ENCODE assay signal across 20 mouse cellular contexts in genomic region chr1:37740161-37740802, GRCm38 (mm10). TPM values are rescaled to one million over a fixed set of nuclear protein-coding genes. Genes with fewer than 3 reads are reported as not detected.
A peak's percentile ranks its signal among the peaks of the same experiment; 100 is the strongest.
DNase-seq lines count a peak whose midpoint lies in the region; ATAC-seq lines count a peak whose summit lies in the region.
"Had no signal": no experiment of that assay in that cellular context is flagged by ENCODE, and none has a peak within 500 bp of the region (broad histone marks: within the 10 kb centered on the region; RNA-seq: fewer than 3 reads in every experiment).

No protein-coding gene starts in this region.

- no peak overlapping the region for H3K4me3 ChIP-seq in kidney, embryonic 14.5 days (ENCODE audit: low read length)
- H3K4me3 ChIP-seq in midbrain, embryonic 10.5 days: no peak overlapping the region
- H3K4me3 ChIP-seq: embryonic facial prominence, embryonic 13.5 days; forebrain, embryonic 12.5 days; heart, embryonic 15.5 days; hindbrain, embryonic 15.5 days had no signal

- DNase-seq in adrenal gland, adult 2 months: peak; percentile 5
- DNase-seq in adrenal gland, postnatal 4 days (ENCODE audit: low spot score in 2 of 2): no peak
- DNase-seq in kidney, postnatal 10 days: peak; percentile 39
- DNase-seq in lung, postnatal 10 days: peak; percentile 45
- DNase-seq in lung, postnatal 14 days: no peak
- no peak for DNase-seq in midbrain, embryonic 10.5 days (ENCODE audit: low spot score)
- DNase-seq: adrenal gland, postnatal 14 days; B cell, adult 2 months; cerebellum, adult 18-20 months; cerebellum, adult 9-11 months; cerebellum, postnatal 36 days; gastrocnemius, postnatal 14 days had no signal

- H3K4me1 ChIP-seq in kidney, embryonic 14.5 days (ENCODE audit: control insufficient read depth, insufficient read depth, low read length): no peaks in the 10 kb centered on the region
- H3K4me1 ChIP-seq in midbrain, embryonic 10.5 days: peaks cover 12% of the 10 kb centered on the region
- H3K4me1 ChIP-seq: heart, embryonic 15.5 days had no signal

- no peaks in the 10 kb centered on the region for H3K36me3 ChIP-seq in kidney, embryonic 14.5 days (ENCODE audit: control insufficient read depth, insufficient read depth, low read length)
- H3K36me3 ChIP-seq in midbrain, embryonic 10.5 days: no peaks in the 10 kb centered on the region
- H3K36me3 ChIP-seq: embryonic facial prominence, embryonic 13.5 days; forebrain, embryonic 12.5 days; G1E; heart, embryonic 15.5 days; hindbrain, embryonic 15.5 days had no signal

- no peak overlapping the region for H3K4me2 ChIP-seq in kidney, embryonic 14.5 days (replicated peaks; ENCODE audit: low read depth, low read length)
- H3K4me2 ChIP-seq: embryonic facial prominence, embryonic 13.5 days; forebrain, embryonic 12.5 days; heart, embryonic 15.5 days; hindbrain, embryonic 15.5 days had no signal

- no peaks in the 10 kb centered on the region for H3K27me3 ChIP-seq in kidney, embryonic 14.5 days (ENCODE audit: control insufficient read depth, insufficient read depth, low read length)
- no peaks in the 10 kb centered on the region for H3K27me3 ChIP-seq in midbrain, embryonic 10.5 days (ENCODE audit: low read depth, poor library complexity, severe bottlenecking)
- H3K27me3 ChIP-seq: forebrain, embryonic 12.5 days; heart, embryonic 15.5 days; hindbrain, embryonic 15.5 days had no signal

- H3K9me3 ChIP-seq in kidney, embryonic 14.5 days (ENCODE audit: control insufficient read depth, low read length): no peaks in the 10 kb centered on the region
- H3K9me3 ChIP-seq in midbrain, embryonic 10.5 days (replicated peaks): no peaks in the 10 kb centered on the region
- H3K9me3 ChIP-seq: embryonic facial prominence, embryonic 13.5 days; forebrain, embryonic 12.5 days; G1E; heart, embryonic 15.5 days; hindbrain, embryonic 15.5 days had no signal

- no peak overlapping the region for H3K9ac ChIP-seq in kidney, embryonic 14.5 days (ENCODE audit: low read depth, low read length)
- H3K9ac ChIP-seq: embryonic facial prominence, embryonic 13.5 days; forebrain, embryonic 12.5 days; heart, embryonic 15.5 days; hindbrain, embryonic 15.5 days had no signal

- ATAC-seq in kidney, embryonic 14.5 days (ENCODE audit: low FRiP score, low TSS enrichment): no peak
- ATAC-seq: CD4-positive, CD25-positive, alpha-beta regulatory T cell, adult 4 months; forebrain, embryonic 16.5 days had no signal

- no peak overlapping the region for H3K27ac ChIP-seq in kidney, embryonic 14.5 days (ENCODE audit: low read depth, low read length)
- H3K27ac ChIP-seq in midbrain, embryonic 10.5 days (replicated peaks): no peak overlapping the region
- H3K27ac ChIP-seq: embryonic facial prominence, embryonic 13.5 days; forebrain, embryonic 12.5 days; heart, embryonic 15.5 days; hindbrain, embryonic 15.5 days had no signal

- 66% methylated on average over 8 of the region's 8 CpGs for WGBS in kidney, embryonic 14.5 days
- 83% methylated on average over 8 of the region's 8 CpGs for WGBS in midbrain, embryonic 10.5 days

RNA-seq across cellular contexts. Expression of gene 2010300C02Rik, which starts 20.4 kb away (rescaled TPM):
- 1 to 10 TPM; 1.7 to 2.3 TPM for total RNA-seq in adrenal gland, adult 2 months (2021)
- 1.6 and 2.5 TPM in 2 replicates for polyA plus RNA-seq in adrenal gland, adult 2 months (2012; rRNA removed)
- 1 to 10 TPM; 4.6 to 6.1 TPM for total RNA-seq in adrenal gland, postnatal 4 days (2021)
- 1.1 and 1.6 TPM in 2 replicates for polyA plus RNA-seq in kidney, embryonic 14.5 days (2014; fragmentation: Nextera tagmentation; extraction: Ambion mirVana)
- 0.73 and 0.75 TPM in 2 replicates for polyA plus RNA-seq in midbrain, embryonic 10.5 days (2016; fragmentation: Nextera tagmentation; extraction: Ambion mirVana)
- polyA plus RNA-seq: G1E had no signal

Comparison
In these comparisons a context has a peak if more than half of its experiments do, and no peak if none do; other contexts are left out.
1. DNase-seq: peak in adrenal gland, adult 2 months (single experiment), kidney, postnatal 10 days (single experiment) and lung, postnatal 10 days (single experiment); none in adrenal gland, postnatal 4 days (0 of 2), lung, postnatal 14 days (single experiment) and midbrain, embryonic 10.5 days (single experiment).